In genomic region chr2:69606621-69607020, GRCm38 (mm10) we compare ENCODE assay signal across 9 mouse cellular contexts. TPM values are rescaled to one million over a fixed set of nuclear protein-coding genes. Genes with fewer than 3 reads are reported as not detected.
"Had no signal": no experiment of that assay in that cellular context is flagged by ENCODE, and none has a peak within 500 bp of the region (broad histone marks: within the 10 kb centered on the region; RNA-seq: fewer than 3 reads in every experiment).

No protein-coding gene starts in this region.

- DNase-seq: layer of hippocampus, postnatal 36 days; lung, embryonic 14.5 days; right cerebral cortex, adult 18-20 months; right cerebral cortex, postnatal 14 days; right cerebral cortex, postnatal 4 days; thymus, adult 2 months; thymus, postnatal 14 days; thymus, postnatal 4 days had no signal

RNA-seq across cellular contexts. Expression of gene Lrp2, which starts 20.8 kb away (rescaled TPM):
- polyA plus RNA-seq: macrophage had no signal
